Mouse (Mus musculus) 416B (cell line): Measurements from ENCODE around the gene Erp29.

Source experiments
- DNase-seq: peaks from one replicate; pipeline ENCODE4 v3.0.0; 2011; ENCODE audit warnings: low read depth

Erp29 gene

DNA sequence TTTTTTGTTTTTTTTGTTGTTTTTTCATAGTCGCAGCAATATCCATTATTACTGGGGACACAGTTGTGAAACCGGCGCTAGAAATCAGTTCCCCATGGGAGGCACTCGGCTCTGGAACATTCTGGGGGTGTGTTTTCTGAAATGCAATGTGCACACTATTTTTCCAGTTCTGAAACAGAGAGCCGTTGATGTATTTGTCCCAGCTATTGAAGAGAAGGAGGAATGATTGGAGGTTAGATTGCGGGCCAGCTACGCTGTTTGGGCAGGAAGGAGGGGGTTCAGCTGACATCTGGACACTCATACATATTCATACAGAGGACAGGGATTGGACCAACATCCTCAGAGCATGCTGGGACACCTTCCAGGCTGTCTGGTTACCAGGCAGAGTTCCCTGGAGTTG lies 63.2 kb downstream of the Erp29 start:
- DNase-seq = no peak

DNA sequence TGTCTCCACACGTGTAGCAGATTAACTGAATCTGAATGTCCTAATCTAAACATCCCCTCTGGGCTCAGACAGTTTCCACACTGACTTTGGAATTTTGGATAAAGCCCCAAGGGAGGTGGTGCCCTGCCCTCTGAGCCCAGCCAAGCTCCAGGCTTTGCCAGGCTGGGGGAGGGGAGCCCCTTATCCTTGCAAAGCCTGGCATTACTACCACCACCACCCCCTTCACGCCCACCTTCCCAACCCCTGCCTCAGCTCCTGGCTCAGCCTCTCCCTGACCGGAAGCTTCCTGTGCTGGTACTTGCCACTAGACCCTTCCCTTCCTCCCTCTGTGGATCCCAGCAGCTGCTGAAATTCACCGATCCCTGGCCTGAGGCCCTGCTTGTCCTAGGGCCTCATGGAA lies 65.2 kb downstream of the Erp29 start:
- DNase-seq = no peak

DNA sequence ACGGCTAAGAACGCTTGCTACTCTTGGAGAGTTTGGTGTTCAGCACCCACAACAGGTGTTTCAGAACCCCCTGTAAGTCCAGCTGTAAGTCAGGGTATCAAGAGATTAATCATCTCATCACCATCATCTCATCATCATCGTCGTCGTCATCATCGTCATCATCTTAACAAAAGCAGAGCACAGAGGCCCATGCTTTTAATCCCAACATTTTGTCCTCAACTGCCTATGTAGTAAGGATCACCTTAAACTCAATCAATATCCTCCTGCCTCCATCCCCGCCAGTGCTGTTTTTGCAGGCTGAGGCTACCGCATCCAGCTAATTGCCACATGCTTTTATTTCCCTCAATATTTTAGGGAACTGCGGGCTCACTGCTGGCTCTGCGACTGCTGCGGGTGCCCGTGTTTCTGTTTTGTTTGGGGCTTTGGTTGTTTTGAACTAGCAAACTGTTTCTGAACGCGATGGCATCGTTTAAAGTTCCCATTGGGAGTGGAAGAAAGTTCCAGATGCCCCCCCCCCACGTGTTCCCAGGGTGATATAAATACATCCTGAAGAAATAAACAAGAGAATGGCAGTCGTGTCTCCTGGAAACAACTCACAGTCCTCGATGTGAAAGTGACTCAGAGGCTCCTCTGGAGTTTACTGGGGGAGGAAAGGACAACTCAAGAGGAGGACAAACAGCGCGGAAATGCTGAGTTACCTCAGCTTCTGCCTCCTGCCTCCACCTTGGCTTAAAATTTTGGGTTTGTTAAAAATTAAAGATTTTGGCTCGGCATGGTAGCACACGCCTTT lies 66.0 kb downstream of the Erp29 start:
- peak; percentile 39 for DNase-seq

DNA sequence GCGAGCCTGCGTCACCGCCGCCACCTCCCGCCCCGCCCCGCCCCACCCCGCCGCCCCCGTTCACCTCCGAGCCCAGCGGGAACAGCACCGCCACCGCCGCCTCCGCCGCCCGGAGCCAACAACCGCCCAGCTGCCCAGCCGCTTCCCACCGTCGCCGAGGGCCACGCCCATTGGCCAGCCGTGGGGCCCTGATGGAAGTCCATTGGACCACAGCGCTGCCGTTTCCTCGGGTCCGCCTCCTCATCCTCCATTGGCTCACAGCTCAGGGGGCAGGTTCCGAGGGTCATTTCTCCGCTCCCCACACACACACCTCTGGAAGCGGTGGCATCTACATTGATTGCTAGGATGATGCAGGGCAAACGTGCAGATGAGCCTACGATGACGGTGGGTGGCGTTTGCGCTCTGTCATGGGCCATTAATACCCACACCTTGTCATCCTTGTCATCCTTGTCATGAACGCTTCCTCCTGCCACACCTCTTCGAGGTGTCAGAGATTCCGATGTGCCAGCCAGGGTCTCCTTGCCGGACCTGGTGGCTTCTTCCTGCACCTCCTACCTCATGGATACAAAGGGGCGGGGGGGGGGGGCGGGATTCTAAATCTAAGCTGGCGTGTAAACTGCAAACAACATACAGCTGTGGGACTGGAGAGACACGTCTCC lies 66.7 kb downstream of the Erp29 start, which contains the start of gene Trafd1:
Gene Trafd1, minus strand, starts transcription at position 172 of the 659 bp plus-strand sequence.
- DNase-seq = peak; percentile 92

DNA sequence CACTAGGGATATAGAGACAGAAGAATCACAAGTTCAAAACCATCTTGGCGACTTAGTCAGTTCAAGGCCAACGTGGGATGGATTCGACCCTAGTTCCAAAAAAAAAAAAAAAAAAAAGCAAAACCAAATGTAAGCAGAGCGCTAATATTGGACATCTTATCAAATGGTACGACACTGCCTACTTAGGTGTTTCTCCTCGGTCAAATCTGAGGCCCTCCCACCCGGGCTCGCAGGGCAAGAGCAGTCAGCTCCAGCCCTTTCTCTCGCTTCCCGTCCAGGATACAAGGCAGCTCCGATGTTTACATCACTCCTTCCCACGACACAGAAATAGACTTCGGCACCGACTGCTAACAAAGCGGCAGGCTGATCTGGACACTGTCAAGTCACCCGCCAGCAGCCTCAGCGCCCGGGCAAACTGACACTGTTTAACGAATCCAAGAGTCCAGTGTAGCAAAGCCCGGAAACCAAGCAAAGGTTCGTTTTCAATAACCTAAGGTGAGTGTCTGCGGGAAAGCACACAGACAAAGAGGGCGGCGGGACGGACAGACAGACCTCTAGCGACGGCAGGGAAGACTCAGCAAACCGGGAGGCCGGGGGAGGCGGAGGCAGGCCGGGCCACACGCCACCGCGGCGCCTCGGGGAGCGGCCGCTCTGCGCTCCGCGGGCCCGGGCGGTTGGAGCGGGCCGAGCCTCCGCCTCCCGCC lies 67.4 kb downstream of the Erp29 start:
- DNase-seq = peak; percentile 66

DNA sequence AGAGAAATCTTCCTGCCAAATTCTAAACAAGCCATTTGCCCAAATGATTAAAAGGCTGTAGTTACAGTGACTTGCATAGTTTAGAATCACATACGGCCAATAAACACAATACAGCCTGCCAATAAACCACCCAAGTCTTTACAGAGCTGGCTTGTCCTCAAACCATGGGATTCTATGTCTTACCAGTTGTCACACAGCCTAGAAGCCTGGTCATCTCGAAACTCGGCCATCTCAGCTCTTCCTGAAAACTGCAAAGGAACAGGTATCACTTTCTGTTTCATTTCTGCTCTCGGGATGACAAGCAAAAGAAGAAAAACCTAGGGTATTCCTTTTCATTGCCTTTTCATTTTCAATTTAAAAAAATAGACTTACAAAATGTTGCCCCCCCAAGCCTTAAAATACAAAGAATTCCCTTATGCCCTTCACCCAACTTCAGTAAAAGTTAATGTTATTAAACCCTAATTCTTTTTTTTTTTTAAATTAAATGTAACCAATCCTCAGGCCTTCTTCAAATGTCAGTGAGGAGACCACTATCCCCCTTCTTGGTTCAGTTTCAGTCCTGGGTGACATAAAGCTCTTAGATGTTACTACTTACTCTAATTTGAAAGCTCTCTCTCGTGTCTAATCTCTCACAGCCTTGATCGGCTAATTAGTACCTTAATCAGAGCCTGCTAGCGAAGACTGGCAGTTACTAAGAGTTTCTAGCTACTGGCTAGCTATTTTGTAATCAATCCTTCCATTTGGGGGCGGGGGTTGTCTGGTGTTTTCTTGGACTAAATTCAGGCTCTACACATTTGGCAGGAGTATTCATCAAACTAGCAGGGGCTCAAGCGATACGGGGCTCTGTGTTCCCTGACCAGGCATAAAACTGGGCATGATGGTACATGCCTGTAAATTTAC lies 68.2 kb downstream of the Erp29 start:
- peak; percentile 54 for DNase-seq

DNA sequence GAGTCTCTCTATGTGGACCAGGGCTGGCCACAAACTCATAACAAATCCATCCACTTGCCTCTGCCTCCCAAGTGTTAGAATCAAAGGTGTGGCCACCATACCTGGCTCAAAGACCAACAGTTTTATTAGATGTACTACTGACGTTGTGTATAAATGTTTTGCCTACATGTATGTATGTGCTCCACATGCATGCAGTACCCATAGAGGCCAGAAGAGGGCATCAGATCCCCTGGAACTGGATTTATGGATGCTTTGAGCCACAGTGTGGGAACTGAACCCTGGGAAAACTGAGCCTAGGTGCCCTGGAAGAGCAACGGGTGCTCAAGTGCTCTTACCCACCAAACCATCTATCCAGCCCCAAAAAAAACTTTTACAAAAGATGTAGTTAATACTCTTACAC lies 71.6 kb downstream of the Erp29 start:
- DNase-seq = peak; percentile 30

DNA sequence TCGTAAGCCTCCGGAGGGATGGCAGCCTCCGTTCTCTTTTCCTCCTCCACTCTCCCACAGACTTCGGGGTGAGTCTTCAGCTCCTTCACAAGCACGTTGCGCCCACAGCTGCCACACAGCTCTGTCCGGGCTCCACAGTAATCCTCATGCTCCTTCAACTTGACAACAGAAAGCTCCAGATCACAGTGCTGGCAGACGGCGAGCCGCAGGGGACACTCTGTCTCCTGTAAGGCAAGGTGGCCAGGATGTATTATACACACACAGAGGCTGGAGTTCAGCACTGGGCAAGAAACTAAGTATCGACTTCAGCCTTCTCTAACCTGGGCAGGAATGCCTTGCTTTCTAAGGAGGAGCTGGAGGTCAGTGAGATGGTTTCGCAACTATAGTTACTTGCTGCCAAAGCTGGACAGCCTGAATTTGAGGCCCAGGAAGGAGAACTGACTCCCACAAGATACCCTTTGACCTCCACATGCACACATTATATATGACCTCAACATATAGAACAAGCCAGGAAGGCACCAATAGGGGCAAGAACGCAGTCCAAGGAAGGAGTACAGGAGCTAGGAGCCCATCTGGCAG lies 73.5 kb downstream of the Erp29 start:
- no peak for DNase-seq
